Mouse (Mus musculus): ENCODE results near the gene Col2a1. TPM values are rescaled to one million over a fixed set of nuclear protein-coding genes. Genes with fewer than 3 reads are reported as not detected.

Gene Col2a1
- total RNA-seq (2021) (not detected), polyA plus RNA-seq (2012; rRNA removed) (0.03 TPM in 2 replicates)
- long read RNA-seq, result 0 reads

GRCm38 (mm10) chr15:98003822-98004739 lies at the start of gene Col2a1:
Gene Col2a1 (minus strand): TSS chr15:98004695.
- DNase-seq, result peak; percentile 30

- no peak for DNase-seq
Observed at GRCm38 (mm10) chr15:98051685-98052084, 47.2 kb upstream of the Col2a1 start.

GRCm38 (mm10) chr15:98048918-98049700 lies 44.6 kb upstream of the Col2a1 start:
- DNase-seq, result no peak

GRCm38 (mm10) chr15:98044387-98044786 lies 39.9 kb upstream of the Col2a1 start:
- DNase-seq, result no peak

- DNase-seq, result no peak
Observed at GRCm38 (mm10) chr15:98043967-98044366, 39.5 kb upstream of the Col2a1 start.

GRCm38 (mm10) chr15:98042508-98042907 lies 38.0 kb upstream of the Col2a1 start:
- no peak for DNase-seq

- peak; percentile 10 for DNase-seq
Observed at GRCm38 (mm10) chr15:98039682-98040081, 35.2 kb upstream of the Col2a1 start.

- no peak for DNase-seq
Observed at GRCm38 (mm10) chr15:98036578-98036977, 32.1 kb upstream of the Col2a1 start.

- DNase-seq, result no peak
Observed at GRCm38 (mm10) chr15:98035076-98035755, 30.7 kb upstream of the Col2a1 start.

- no peak for DNase-seq
Observed at GRCm38 (mm10) chr15:98033233-98033748, 28.8 kb upstream of the Col2a1 start.

- no peak for DNase-seq
Observed at GRCm38 (mm10) chr15:98029798-98030197, 25.3 kb upstream of the Col2a1 start.

GRCm38 (mm10) chr15:98026967-98027904 lies 22.7 kb upstream of the Col2a1 start:
- no peak for DNase-seq

- no peak for DNase-seq
Observed at GRCm38 (mm10) chr15:98025611-98026010, 21.1 kb upstream of the Col2a1 start.

- no peak for DNase-seq
Observed at GRCm38 (mm10) chr15:98023137-98023536, 18.6 kb upstream of the Col2a1 start.

- DNase-seq, result no peak
Observed at GRCm38 (mm10) chr15:98021886-98022285, 17.4 kb upstream of the Col2a1 start.

GRCm38 (mm10) chr15:98019047-98019446 lies 14.6 kb upstream of the Col2a1 start:
- DNase-seq, result no peak

- no peak for DNase-seq
Observed at GRCm38 (mm10) chr15:98017925-98018324, 13.4 kb upstream of the Col2a1 start.

- no peak for DNase-seq
Observed at GRCm38 (mm10) chr15:98012810-98013209, 8.3 kb upstream of the Col2a1 start.

- no peak for DNase-seq
Observed at GRCm38 (mm10) chr15:98005181-98005580, 686 bp upstream of the Col2a1 start.

- no peak for DNase-seq
Observed at GRCm38 (mm10) chr15:98004740-98005159, 255 bp upstream of the Col2a1 start.
